Mouse (Mus musculus) macrophage (primary cell): ENCODE results near the gene Dcaf5. TPM values are rescaled to one million over a fixed set of nuclear protein-coding genes. Genes with fewer than 3 reads are reported as not detected.

Experiments used
- H3K27ac ChIP-seq: fragments of 350-480 bp; formaldehyde crosslinking; 2 replicates; pipeline ENCODE4 v1.9.0; 2021
- H3K36me3 ChIP-seq: fragments of 350-480 bp; formaldehyde crosslinking; 2 replicates; pipeline ENCODE4 v1.9.0; 2021; ENCODE audit errors: inconsistent target
- H3K4me3 ChIP-seq: fragments of 350-480 bp; formaldehyde crosslinking; 2 replicates; pipeline ENCODE4 v1.9.0; 2021; ENCODE audit errors: inconsistent target
- H3K79me2 ChIP-seq: fragments of 350-480 bp; formaldehyde crosslinking; 2 replicates; pipeline ENCODE4 v1.9.0; 2021; ENCODE audit errors: inconsistent target
- WGBS: methylation state at CpG from one replicate; pipeline ENCODE4 v1.1.7; 2026; ENCODE audit warnings: inconsistent platforms; ENCODE audit not compliant: missing documents; 5-methylcytosine and 5-hydroxymethylcytosine counted together
- polyA plus RNA-seq: library from polyadenylated mRNA; stranded (reverse); fragments of 250-400 nt; gene quantifications from 3 replicates; pipeline ENCODE4 v1.2.4, GENCODE M21; 2018; ENCODE audit warnings: inconsistent platforms

Dcaf5 gene
- polyA plus RNA-seq, 1 experiment from 2014 or later, result 17.4 TPM

GRCm38 (mm10) chr12:80389448-80389847 lies 47.0 kb downstream of the Dcaf5 start:
- no peaks in the 10 kb centered on the region for H3K79me2 ChIP-seq
- no peak overlapping the region for H3K27ac ChIP-seq
- no peak overlapping the region for H3K4me3 ChIP-seq
- 87% methylated on average over 3 of the region's 3 CpGs for WGBS
- H3K36me3 ChIP-seq, result peaks cover 25% of the 10 kb centered on the region; the same call in 1 of the 2 replicates

- Histone ChIP-seq H3K36me3 (peaks cover 20% of the 10 kb centered on the region; the same call in 1 of the 2 replicates), H3K79me2 (no peaks in the 10 kb centered on the region), H3K27ac (no peak overlapping the region), H3K4me3 (no peak overlapping the region)
- 98% methylated on average over 5 of the region's 5 CpGs for WGBS
Measured at GRCm38 (mm10) chr12:80387326-80387725, 49.1 kb downstream of the Dcaf5 start.

GRCm38 (mm10) chr12:80385361-80385760 lies 51.0 kb downstream of the Dcaf5 start:
- 100% methylated on average over 1 of the region's 1 CpGs for WGBS

GRCm38 (mm10) chr12:80383478-80383877 lies 52.9 kb downstream of the Dcaf5 start:
- WGBS, result 84% methylated on average over 8 of the region's 8 CpGs
- Histone ChIP-seq H3K27ac (no peak overlapping the region), H3K79me2 (no peaks in the 10 kb centered on the region), H3K4me3 (no peak overlapping the region), H3K36me3 (peaks cover 10% of the 10 kb centered on the region; the same call in 1 of the 2 replicates)

More at GRCm38 (mm10) chr12:80385361-80385760, 51.0 kb downstream of the Dcaf5 start:
- H3K4me3 ChIP-seq, result no peak overlapping the region
- H3K36me3 ChIP-seq, result peaks cover 10% of the 10 kb centered on the region; the same call in 1 of the 2 replicates
- no peaks in the 10 kb centered on the region for H3K79me2 ChIP-seq
- no peak overlapping the region for H3K27ac ChIP-seq

- no peaks in the 10 kb centered on the region for H3K79me2 ChIP-seq
- no peak overlapping the region for H3K27ac ChIP-seq
- no peak overlapping the region for H3K4me3 ChIP-seq
- WGBS, result 84% methylated on average over 2 of the region's 2 CpGs
- peaks cover 10% of the 10 kb centered on the region; the same call in 1 of the 2 replicates for H3K36me3 ChIP-seq
Measured at GRCm38 (mm10) chr12:80382794-80383193, 53.6 kb downstream of the Dcaf5 start.

GRCm38 (mm10) chr12:80379831-80380457 lies 56.5 kb downstream of the Dcaf5 start:
- WGBS, result 94% methylated on average over 10 of the region's 10 CpGs
- Histone ChIP-seq H3K4me3 (no peak overlapping the region), H3K27ac (no peak overlapping the region), H3K36me3 (peaks cover 25% of the 10 kb centered on the region), H3K79me2 (no peaks in the 10 kb centered on the region)

- H3K79me2 ChIP-seq, result no peaks in the 10 kb centered on the region
- peaks cover 25% of the 10 kb centered on the region for H3K36me3 ChIP-seq
- WGBS, result 91% methylated on average over 4 of the region's 4 CpGs
- H3K27ac ChIP-seq, result no peak overlapping the region
- H3K4me3 ChIP-seq, result no peak overlapping the region
Measured at GRCm38 (mm10) chr12:80379393-80379792, 57.0 kb downstream of the Dcaf5 start.

GRCm38 (mm10) chr12:80377604-80378003 lies 58.8 kb downstream of the Dcaf5 start:
- no peaks in the 10 kb centered on the region for H3K79me2 ChIP-seq
- no peak overlapping the region for H3K27ac ChIP-seq
- H3K36me3 ChIP-seq, result peaks cover 25% of the 10 kb centered on the region
- WGBS, result no CpG with 5 or more reads among the region's 1 CpGs
- no peak overlapping the region for H3K4me3 ChIP-seq

GRCm38 (mm10) chr12:80375721-80376120 lies 60.7 kb downstream of the Dcaf5 start:
- Histone ChIP-seq H3K4me3 (no peak overlapping the region), H3K79me2 (no peaks in the 10 kb centered on the region), H3K36me3 (peaks cover 24% of the 10 kb centered on the region), H3K27ac (no peak overlapping the region)
- 92% methylated on average over 4 of the region's 4 CpGs for WGBS

GRCm38 (mm10) chr12:80374736-80375135 lies 61.7 kb downstream of the Dcaf5 start:
- Histone ChIP-seq H3K4me3 (no peak overlapping the region), H3K36me3 (peaks cover 24% of the 10 kb centered on the region), H3K27ac (no peak overlapping the region), H3K79me2 (no peaks in the 10 kb centered on the region)
- WGBS, result 96% methylated on average over 2 of the region's 2 CpGs

- H3K79me2 ChIP-seq, result no peaks in the 10 kb centered on the region
- peaks cover 30% of the 10 kb centered on the region for H3K36me3 ChIP-seq
- WGBS, result 98% methylated on average over 6 of the region's 8 CpGs
- no peak overlapping the region for H3K4me3 ChIP-seq
- no peak overlapping the region for H3K27ac ChIP-seq
Measured at GRCm38 (mm10) chr12:80372946-80373345, 63.5 kb downstream of the Dcaf5 start.

GRCm38 (mm10) chr12:80367227-80367626 lies 69.2 kb downstream of the Dcaf5 start:
- Histone ChIP-seq H3K36me3 (peaks cover 34% of the 10 kb centered on the region; the same call in 1 of the 2 replicates), H3K4me3 (no peak overlapping the region), H3K79me2 (no peaks in the 10 kb centered on the region), H3K27ac (no peak overlapping the region)
- 93% methylated on average over 4 of the region's 4 CpGs for WGBS

- Histone ChIP-seq H3K4me3 (no peak overlapping the region), H3K27ac (no peak overlapping the region), H3K36me3 (peaks cover 29% of the 10 kb centered on the region; the same call in 1 of the 2 replicates), H3K79me2 (no peaks in the 10 kb centered on the region)
- 45% methylated on average over 3 of the region's 3 CpGs for WGBS
Measured at GRCm38 (mm10) chr12:80366004-80366480, 70.4 kb downstream of the Dcaf5 start.

- H3K4me3 ChIP-seq, result no peak overlapping the region
- WGBS, result 97% methylated on average over 3 of the region's 3 CpGs
- peaks cover 29% of the 10 kb centered on the region; the same call in 1 of the 2 replicates for H3K36me3 ChIP-seq
- no peak overlapping the region for H3K27ac ChIP-seq
- H3K79me2 ChIP-seq, result no peaks in the 10 kb centered on the region
Measured at GRCm38 (mm10) chr12:80365345-80365744, 71.1 kb downstream of the Dcaf5 start.

- Histone ChIP-seq H3K4me3 (no peak overlapping the region), H3K79me2 (no peaks in the 10 kb centered on the region), H3K27ac (no peak overlapping the region), H3K36me3 (peaks cover 23% of the 10 kb centered on the region; the same call in 1 of the 2 replicates)
- WGBS, result 46% methylated on average over 1 of the region's 1 CpGs
Measured at GRCm38 (mm10) chr12:80361655-80362054, 74.7 kb downstream of the Dcaf5 start.
